Mouse (Mus musculus) embryonic fibroblast, embryonic 13.5 days (primary cell): ENCODE measurements around the gene Slc23a4.

ENCODE experiments used
- CTCF ChIP-seq: IDR thresholded peaks from 2 replicates; pipeline ENCODE4 v1.5.1; 2011; ENCODE audit warnings: mild to moderate bottlenecking, control low read depth, low read length, moderate library complexity, borderline replicate concordance; ENCODE audit not compliant: insufficient read depth
- POLR2A ChIP-seq: IDR thresholded peaks from 2 replicates; pipeline ENCODE4 v1.6.1; 2011; ENCODE audit warnings: low read depth, mild to moderate bottlenecking, control low read depth, low read length, moderate library complexity

GRCm38 (mm10) chr6:34919956-34920355, 68.2 kb downstream of the Slc23a4 start, which contains the start of gene Stra8:
- no peak for TF ChIP-seq CTCF
- TF ChIP-seq POLR2A: no peak
